ENCODE assay signal across 9 mouse cellular contexts in genomic region chr8:95000684-95001083, GRCm38 (mm10). TPM values are rescaled to one million over a fixed set of nuclear protein-coding genes. Genes with fewer than 3 reads are reported as not detected.
DNase-seq lines count a peak whose midpoint lies in the region; ATAC-seq and TF ChIP-seq lines count a peak whose summit lies in the region.
"Had no signal": no experiment of that assay in that cellular context is flagged by ENCODE, and none has a peak within 500 bp of the region (broad histone marks: within the 10 kb centered on the region; RNA-seq: fewer than 3 reads in every experiment).

No protein-coding gene starts in this region.

- H3K4me3 ChIP-seq in lung, embryonic 14.5 days (ENCODE audit: low read depth, low read length): no peak overlapping the region
- H3K4me3 ChIP-seq in neural tube, embryonic 14.5 days (ENCODE audit: low read depth, low read length): peak overlapping the region; percentile 9; the same call in 1 of the 2 replicates
- H3K4me3 ChIP-seq: limb, embryonic 13.5 days had no signal

- H3K36me3 ChIP-seq in lung, embryonic 14.5 days (ENCODE audit: insufficient read depth): peaks cover 10% of the 10 kb centered on the region
- peaks cover 24% of the 10 kb centered on the region for H3K36me3 ChIP-seq in neural tube, embryonic 14.5 days (ENCODE audit: control insufficient read depth, insufficient read depth, low read length)
- H3K36me3 ChIP-seq: limb, embryonic 13.5 days had no signal

- peak; percentile 61 for ATAC-seq in inflammation-experienced regulatory T-cells, adult 6 months
- peak; percentile 22; the same call in 1 of the 2 replicates for ATAC-seq in lung, embryonic 14.5 days (ENCODE audit: insufficient read depth)
- ATAC-seq in neural tube, embryonic 14.5 days (ENCODE audit: low read depth): peak; percentile 30; the same call in 1 of the 2 replicates

- H3K4me1 ChIP-seq in lung, embryonic 14.5 days (ENCODE audit: insufficient read depth): peaks cover 4% of the 10 kb centered on the region; the same call in 1 of the 2 replicates
- H3K4me1 ChIP-seq in neural tube, embryonic 14.5 days (ENCODE audit: control insufficient read depth, insufficient read depth, low read length): peaks cover 54% of the 10 kb centered on the region

- H3K27me3 ChIP-seq in lung, embryonic 14.5 days (ENCODE audit: insufficient read depth, low read length): no peaks in the 10 kb centered on the region
- H3K27me3 ChIP-seq in neural tube, embryonic 14.5 days (ENCODE audit: control insufficient read depth, insufficient read depth, low read length): no peaks in the 10 kb centered on the region
- H3K27me3 ChIP-seq: limb, embryonic 13.5 days had no signal

- WGBS in lung, embryonic 14.5 days: 14% methylated on average over 5 of the region's 5 CpGs
- 11% methylated on average over 5 of the region's 5 CpGs for WGBS in neural tube, embryonic 14.5 days

- TF ChIP-seq CTCF in lung, embryonic 14.5 days (IDR thresholded peaks at IDR 0.05; ENCODE audit: low read depth): no peak

- no peaks in the 10 kb centered on the region for H3K9me3 ChIP-seq in lung, embryonic 14.5 days (ENCODE audit: low read depth, low read length)
- no peaks in the 10 kb centered on the region for H3K9me3 ChIP-seq in neural tube, embryonic 14.5 days (ENCODE audit: control insufficient read depth, low read length)
- H3K9me3 ChIP-seq: limb, embryonic 13.5 days had no signal

- H3K4me2 ChIP-seq in lung, embryonic 14.5 days: peak overlapping the region; percentile 16; the same call in 1 of the 2 replicates
- peak overlapping the region; percentile 81 for H3K4me2 ChIP-seq in neural tube, embryonic 14.5 days (ENCODE audit: low read depth, low read length)
- H3K4me2 ChIP-seq: limb, embryonic 13.5 days had no signal

- DNase-seq in adrenal gland, adult (ENCODE audit: inconsistent age in 2 of 2, low spot score in 1 of 2): peak; percentile 82 to 85
- no peak for DNase-seq in adrenal gland, adult 18-20 months (ENCODE audit: low spot score in 2 of 2)
- peak; percentile 81 for DNase-seq in adrenal gland, postnatal 14 days
- peak; percentile 33 for DNase-seq in gastrocnemius, postnatal 10 days
- peak; percentile 83 for DNase-seq in lung, embryonic 14.5 days
- DNase-seq in urinary bladder, adult 18-20 months (ENCODE audit: low spot score in 2 of 2): no peak

- no peak overlapping the region for H3K9ac ChIP-seq in lung, embryonic 14.5 days
- 0 out of 2 replicates have a peak overlapping the region, but pooled peaks have one; percentile 17 for H3K9ac ChIP-seq in neural tube, embryonic 14.5 days (replicated peaks; ENCODE audit: low read depth, low read length)
- H3K9ac ChIP-seq: limb, embryonic 13.5 days had no signal

- peak overlapping the region; percentile 42 for H3K27ac ChIP-seq in lung, embryonic 14.5 days (ENCODE audit: low read depth)
- peak overlapping the region; percentile 92 for H3K27ac ChIP-seq in neural tube, embryonic 14.5 days (ENCODE audit: low read depth, low read length)

RNA-seq across cellular contexts. Expression of gene Adgrg3, which starts 16.8 kb away (rescaled TPM):
- total RNA-seq in adrenal gland, adult 18-20 months (2021): 1 to 10 TPM; 2.1 to 2.2 TPM
- total RNA-seq in adrenal gland, postnatal 14 days (2021): 4.0 and 4.2 TPM in 2 replicates
- 1 to 10 TPM in 1 of 2 experiments, under 1 TPM in 1; 0.80 to 1.2 TPM for total RNA-seq in gastrocnemius, postnatal 10 days (2021)
- polyA plus RNA-seq in inflammation-experienced regulatory T-cells, adult 6 months (2017; shearing (Covaris generic)): under 1 TPM in 2 of 3 experiments, not detected in 1; 0.24 to 0.26 TPM
- polyA plus RNA-seq in lung, embryonic 14.5 days (2014; fragmentation: Nextera tagmentation; extraction: Ambion mirVana): 4.0 and 4.7 TPM in 2 replicates
- polyA plus RNA-seq in neural tube, embryonic 14.5 days (2014; fragmentation: Nextera tagmentation; extraction: Ambion mirVana): 1.1 and 2.0 TPM in 2 replicates

RNA-seq across cellular contexts. Expression of gene Adgrg1, which starts 26.1 kb away (rescaled TPM):
- 10 to 100 TPM; 24.1 to 43.3 TPM for total RNA-seq in adrenal gland, adult 18-20 months (2021)
- total RNA-seq in adrenal gland, postnatal 14 days (2021): 35.5 and 54.3 TPM in 2 replicates
- total RNA-seq in gastrocnemius, postnatal 10 days (2021): 10 to 100 TPM; 15.6 to 18.0 TPM
- polyA plus RNA-seq in inflammation-experienced regulatory T-cells, adult 6 months (2017; shearing (Covaris generic)): 1 to 10 TPM in 2 of 3 experiments, under 1 TPM in 1; 0.52 to 5.5 (median 4.5) TPM
- 33.8 and 45.3 TPM in 2 replicates for polyA plus RNA-seq in lung, embryonic 14.5 days (2014; fragmentation: Nextera tagmentation; extraction: Ambion mirVana)
- 93.5 and 116 TPM in 2 replicates for polyA plus RNA-seq in neural tube, embryonic 14.5 days (2014; fragmentation: Nextera tagmentation; extraction: Ambion mirVana)

RNA-seq across cellular contexts. Expression of gene Drc7, which starts 54.2 kb away (rescaled TPM):
- not detected for total RNA-seq in adrenal gland, adult 18-20 months (2021)
- not detected in 2 replicates for total RNA-seq in adrenal gland, postnatal 14 days (2021)
- not detected for total RNA-seq in gastrocnemius, postnatal 10 days (2021)
- polyA plus RNA-seq in inflammation-experienced regulatory T-cells, adult 6 months (2017; shearing (Covaris generic)): not detected
- polyA plus RNA-seq in lung, embryonic 14.5 days (2014; fragmentation: Nextera tagmentation; extraction: Ambion mirVana): 0.07 TPM in 1 of 2 replicates, not detected in the other
- 0.61 and 0.88 TPM in 2 replicates for polyA plus RNA-seq in neural tube, embryonic 14.5 days (2014; fragmentation: Nextera tagmentation; extraction: Ambion mirVana)
- polyA plus RNA-seq: limb, embryonic 13.5 days had no signal

Comparison
In these comparisons a context has a peak if more than half of its experiments do, and no peak if none do; other contexts are left out.
1. DNase-seq: peak in adrenal gland, adult (2 of 2), adrenal gland, postnatal 14 days (single experiment), gastrocnemius, postnatal 10 days (single experiment) and lung, embryonic 14.5 days (single experiment); none in adrenal gland, adult 18-20 months (0 of 2) and urinary bladder, adult 18-20 months (0 of 2).
2. Peak in every context shown above with its lines, with median percentiles within 50 percentile points of each other: ATAC-seq.